Mouse (Mus musculus): ENCODE data around the gene Srebf2. TPM values are rescaled to one million over a fixed set of nuclear protein-coding genes. Genes with fewer than 3 reads are reported as not detected.

Srebf2 gene
- polyA plus RNA-seq, 1 experiment: 410 TPM

DNA sequence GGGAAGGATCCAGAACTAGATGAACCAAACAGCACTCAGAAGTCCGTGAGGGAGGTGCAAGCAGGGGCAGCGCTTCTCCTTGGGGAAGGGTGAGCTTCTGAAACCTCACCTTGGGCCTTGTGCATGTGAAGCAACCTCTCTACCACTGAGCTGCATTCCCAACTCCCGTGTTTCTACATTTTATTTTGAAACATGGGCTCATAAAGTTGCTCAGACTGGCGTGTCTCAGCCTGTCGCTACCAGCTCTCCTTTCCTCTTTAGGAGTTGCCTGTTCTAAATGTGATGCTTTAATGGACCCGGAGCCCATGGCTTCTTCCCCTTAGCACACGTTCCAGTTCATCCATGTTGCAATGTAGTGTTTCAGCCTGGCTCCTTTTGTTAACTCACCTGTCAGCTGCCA is 5.5 kb downstream of the Srebf2 start:
- H3K27me3 ChIP-seq (ENCODE audit: control insufficient read depth, insufficient read depth, low read length): no peaks in the 10 kb centered on the region
- no peaks in the 10 kb centered on the region for H3K36me3 ChIP-seq (ENCODE audit: control insufficient read depth, insufficient read depth, low read length)
- H3K27ac ChIP-seq (ENCODE audit: control insufficient read depth, insufficient read depth, low read length): peak overlapping the region; percentile 28; the same call in 1 of the 2 replicates
- H3K4me3 ChIP-seq (ENCODE audit: control insufficient read depth, insufficient read depth, low read length): no peak overlapping the region
- no peak for DNase-seq
- WGBS: 85% methylated on average over 7 of the region's 7 CpGs
- no peak for TF ChIP-seq POLR2A (IDR thresholded peaks at IDR 0.05; ENCODE audit: control insufficient read depth, extremely low read depth, insufficient read depth, low read length, poor library complexity)
- H3K4me1 ChIP-seq (replicated peaks; ENCODE audit: control insufficient read depth, insufficient read depth, low read length): peaks cover 32% of the 10 kb centered on the region

DNA sequence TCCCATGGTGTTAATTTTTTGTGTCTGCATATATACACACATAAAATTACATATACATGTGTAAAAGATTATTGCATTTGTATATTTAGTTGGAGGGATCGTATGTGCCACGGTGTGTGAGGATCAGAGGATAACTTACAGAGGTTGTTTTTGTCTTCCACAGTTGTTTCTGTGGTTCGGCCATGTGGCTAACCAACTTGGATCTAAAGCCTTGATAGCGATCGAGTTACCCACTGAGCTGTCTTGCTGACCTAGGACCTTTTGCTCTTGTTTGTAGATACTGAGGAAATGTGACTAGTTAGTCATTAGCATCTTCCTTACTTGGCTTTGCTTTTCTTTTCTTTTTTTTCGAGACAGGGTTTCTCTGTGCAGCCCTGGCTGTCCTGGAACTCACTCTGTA is 9.3 kb downstream of the Srebf2 start:
- Histone ChIP-seq H3K27me3 (ENCODE audit: control insufficient read depth, insufficient read depth, low read length) (no peaks in the 10 kb centered on the region), H3K4me1 (replicated peaks; ENCODE audit: control insufficient read depth, insufficient read depth, low read length) (peaks cover 44% of the 10 kb centered on the region), H3K27ac (ENCODE audit: control insufficient read depth, insufficient read depth, low read length) (no peak overlapping the region), H3K36me3 (ENCODE audit: control insufficient read depth, insufficient read depth, low read length) (no peaks in the 10 kb centered on the region), H3K4me3 (ENCODE audit: control insufficient read depth, insufficient read depth, low read length) (no peak overlapping the region)
- no peak for DNase-seq
- 29% methylated on average over 6 of the region's 6 CpGs for WGBS
- no peak for TF ChIP-seq POLR2A (IDR thresholded peaks at IDR 0.05; ENCODE audit: control insufficient read depth, extremely low read depth, insufficient read depth, low read length, poor library complexity)
- TF ChIP-seq CTCF (IDR thresholded peaks at IDR 0.05; ENCODE audit: borderline replicate concordance, control insufficient read depth, extremely low read depth, insufficient read depth, low read length, poor library complexity): no peak

DNA sequence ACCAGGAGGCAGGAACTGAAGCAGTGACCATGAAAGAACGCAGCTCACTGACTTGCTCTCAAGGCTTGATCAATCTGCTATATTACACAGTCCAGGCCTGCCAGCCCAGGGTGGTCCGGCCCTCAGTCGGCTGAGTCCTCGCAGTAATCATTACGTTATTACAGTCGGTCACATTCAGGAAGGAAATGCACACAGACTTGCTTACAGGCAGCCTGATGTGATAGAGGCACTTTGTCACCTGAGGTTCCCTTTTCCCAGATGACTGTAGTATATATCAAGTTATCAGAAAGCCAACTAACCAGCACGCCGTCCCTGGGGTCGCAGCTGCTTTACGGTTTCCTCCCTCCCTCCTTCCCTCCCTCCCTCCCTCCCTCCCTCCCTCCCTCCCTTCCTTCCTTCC is 9.9 kb downstream of the Srebf2 start:
- 33% methylated on average over 10 of the region's 10 CpGs for WGBS
- H3K27me3 ChIP-seq (ENCODE audit: control insufficient read depth, insufficient read depth, low read length): no peaks in the 10 kb centered on the region
- no peak overlapping the region for H3K27ac ChIP-seq (ENCODE audit: control insufficient read depth, insufficient read depth, low read length)
- TF ChIP-seq CTCF (IDR thresholded peaks at IDR 0.05; ENCODE audit: borderline replicate concordance, control insufficient read depth, extremely low read depth, insufficient read depth, low read length, poor library complexity): no peak
- no peak for TF ChIP-seq POLR2A (IDR thresholded peaks at IDR 0.05; ENCODE audit: control insufficient read depth, extremely low read depth, insufficient read depth, low read length, poor library complexity)
- DNase-seq: no peak
- H3K4me1 ChIP-seq (replicated peaks; ENCODE audit: control insufficient read depth, insufficient read depth, low read length): peaks cover 47% of the 10 kb centered on the region
- H3K36me3 ChIP-seq (ENCODE audit: control insufficient read depth, insufficient read depth, low read length): no peaks in the 10 kb centered on the region
- no peak overlapping the region for H3K4me3 ChIP-seq (ENCODE audit: control insufficient read depth, insufficient read depth, low read length)

DNA sequence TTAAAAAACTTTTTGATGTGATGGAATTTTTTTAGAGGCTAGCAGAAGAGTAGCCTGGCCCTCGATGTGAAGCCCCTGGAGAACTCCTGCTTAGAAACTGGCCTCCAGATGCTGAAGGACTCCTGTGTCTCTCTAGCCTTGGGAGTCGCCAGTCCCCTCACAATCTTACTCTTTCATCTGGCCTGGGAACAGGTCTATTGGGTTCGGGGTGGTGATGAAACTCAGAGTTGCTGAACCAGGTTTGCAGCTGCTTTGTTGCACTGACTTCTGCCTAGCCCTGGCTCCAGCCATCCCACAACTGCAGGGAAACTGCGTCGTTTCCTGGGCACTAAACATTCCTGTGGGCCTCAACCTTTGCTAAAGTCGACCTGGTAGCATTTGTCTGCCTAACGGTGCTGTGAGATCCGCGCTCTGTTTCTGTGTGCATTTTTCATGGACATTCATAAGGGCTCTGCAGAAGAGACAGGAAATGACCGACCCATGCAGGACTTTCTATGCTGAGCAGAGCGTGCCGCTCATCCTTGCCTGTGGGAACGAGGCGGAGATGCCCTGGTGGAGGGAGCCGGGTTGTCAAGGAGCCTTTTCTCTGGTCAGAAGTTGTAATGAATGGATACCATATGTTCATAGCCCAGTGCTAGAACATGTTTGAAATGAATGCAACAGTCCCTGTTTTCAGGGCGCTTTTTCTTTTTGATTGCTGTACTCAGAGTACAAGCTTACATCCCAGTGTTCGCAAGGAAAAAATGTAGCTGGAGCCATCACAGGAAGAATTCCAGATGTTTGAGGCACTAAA is 11.5 kb downstream of the Srebf2 start:
- DNase-seq: no peak
- Histone ChIP-seq H3K4me3 (ENCODE audit: control insufficient read depth, insufficient read depth, low read length) (no peak overlapping the region), H3K36me3 (ENCODE audit: control insufficient read depth, insufficient read depth, low read length) (no peaks in the 10 kb centered on the region), H3K27ac (ENCODE audit: control insufficient read depth, insufficient read depth, low read length) (no peak overlapping the region; the same call in 1 of the 2 replicates), H3K4me1 (replicated peaks; ENCODE audit: control insufficient read depth, insufficient read depth, low read length) (peaks cover 49% of the 10 kb centered on the region), H3K27me3 (ENCODE audit: control insufficient read depth, insufficient read depth, low read length) (no peaks in the 10 kb centered on the region)
- no peak for TF ChIP-seq CTCF (IDR thresholded peaks at IDR 0.05; ENCODE audit: borderline replicate concordance, control insufficient read depth, extremely low read depth, insufficient read depth, low read length, poor library complexity)
- no peak for TF ChIP-seq POLR2A (IDR thresholded peaks at IDR 0.05; ENCODE audit: control insufficient read depth, extremely low read depth, insufficient read depth, low read length, poor library complexity)
- 89% methylated on average over 17 of the region's 17 CpGs for WGBS

DNA sequence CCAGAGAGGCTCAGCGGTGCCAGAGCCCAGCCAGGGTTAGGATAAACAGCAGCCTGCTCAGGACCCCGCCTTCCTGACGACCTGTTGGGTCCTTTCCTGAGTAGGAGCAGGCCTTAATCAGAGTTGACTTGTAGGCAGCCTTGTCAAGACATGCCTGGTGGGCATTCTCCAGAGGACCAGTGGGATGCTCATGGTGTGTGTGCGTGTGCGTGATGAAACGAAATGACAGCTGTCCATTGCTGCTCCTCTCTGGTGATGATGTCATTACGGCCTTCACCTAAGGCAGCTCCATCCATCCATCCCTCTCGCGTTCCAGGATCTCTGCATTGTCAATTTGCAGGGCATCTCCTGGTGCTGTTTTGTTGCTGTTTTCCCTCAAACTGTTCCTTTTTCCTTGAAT is 12.5 kb downstream of the Srebf2 start:
- DNase-seq: no peak
- TF ChIP-seq POLR2A (IDR thresholded peaks at IDR 0.05; ENCODE audit: control insufficient read depth, extremely low read depth, insufficient read depth, low read length, poor library complexity): no peak
- no peak for TF ChIP-seq CTCF (IDR thresholded peaks at IDR 0.05; ENCODE audit: borderline replicate concordance, control insufficient read depth, extremely low read depth, insufficient read depth, low read length, poor library complexity)

DNA sequence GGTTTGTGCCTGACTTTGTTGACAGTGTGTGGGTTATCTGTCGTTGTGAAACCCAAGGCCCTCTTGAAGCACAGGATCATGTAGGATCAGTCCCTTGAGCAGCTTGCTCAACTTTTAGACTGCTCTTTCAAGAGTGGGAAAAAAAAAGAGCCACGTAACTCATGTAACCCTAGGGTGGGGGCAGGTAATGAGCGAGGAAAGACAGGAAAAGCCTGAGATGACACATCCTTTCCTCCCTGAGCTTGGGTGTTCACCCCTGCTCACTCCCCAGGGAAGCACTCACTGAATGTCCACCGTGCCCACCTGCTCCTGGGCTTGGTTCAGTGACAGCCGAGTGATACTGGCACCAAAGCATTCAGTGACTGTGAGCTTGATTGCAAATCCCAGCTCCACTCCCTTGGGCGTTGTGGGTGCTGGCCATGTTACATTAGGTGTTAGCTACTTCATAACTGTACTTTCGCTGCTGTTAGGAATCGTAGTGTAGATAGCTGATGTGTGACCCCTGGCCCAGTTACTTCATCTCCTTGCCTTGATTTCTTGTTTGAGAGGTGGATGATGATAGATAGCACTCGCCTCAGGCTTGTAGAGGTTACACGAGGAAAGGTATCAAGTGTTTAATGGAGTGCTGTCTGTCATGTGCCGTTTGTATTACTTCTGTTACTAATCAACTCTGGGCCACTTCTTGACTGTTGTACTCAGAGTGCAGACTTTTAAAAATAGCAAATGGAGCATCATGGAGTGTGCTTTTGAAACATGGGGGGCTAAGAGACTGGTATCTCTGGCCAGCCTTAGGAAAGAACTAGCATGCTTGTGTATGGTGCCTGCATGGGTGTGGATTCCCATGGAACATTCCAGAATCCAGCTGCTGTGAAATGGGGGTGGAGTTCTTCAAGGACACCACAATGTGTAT is 14.0 kb downstream of the Srebf2 start:
- Histone ChIP-seq H3K27ac (ENCODE audit: control insufficient read depth, insufficient read depth, low read length) (peak overlapping the region; percentile 95), H3K36me3 (ENCODE audit: control insufficient read depth, insufficient read depth, low read length) (no peaks in the 10 kb centered on the region), H3K4me3 (ENCODE audit: control insufficient read depth, insufficient read depth, low read length) (no peak overlapping the region), H3K27me3 (ENCODE audit: control insufficient read depth, insufficient read depth, low read length) (no peaks in the 10 kb centered on the region), H3K4me1 (replicated peaks; ENCODE audit: control insufficient read depth, insufficient read depth, low read length) (peaks cover 58% of the 10 kb centered on the region)
- WGBS: 55% methylated on average over 11 of the region's 11 CpGs
- TF ChIP-seq CTCF (IDR thresholded peaks at IDR 0.05; ENCODE audit: borderline replicate concordance, control insufficient read depth, extremely low read depth, insufficient read depth, low read length, poor library complexity): no peak
- TF ChIP-seq POLR2A (IDR thresholded peaks at IDR 0.05; ENCODE audit: control insufficient read depth, extremely low read depth, insufficient read depth, low read length, poor library complexity): no peak
- DNase-seq: no peak

More for the DNA sequence above, 12.5 kb downstream of the Srebf2 start:
- WGBS: 95% methylated on average over 9 of the region's 9 CpGs
- no peaks in the 10 kb centered on the region for H3K27me3 ChIP-seq (ENCODE audit: control insufficient read depth, insufficient read depth, low read length)
- H3K36me3 ChIP-seq (ENCODE audit: control insufficient read depth, insufficient read depth, low read length): no peaks in the 10 kb centered on the region
- no peak overlapping the region for H3K4me3 ChIP-seq (ENCODE audit: control insufficient read depth, insufficient read depth, low read length)
- H3K4me1 ChIP-seq (replicated peaks; ENCODE audit: control insufficient read depth, insufficient read depth, low read length): peaks cover 56% of the 10 kb centered on the region
- H3K27ac ChIP-seq (ENCODE audit: control insufficient read depth, insufficient read depth, low read length): no peak overlapping the region
